24 mouse cellular contexts compared by ENCODE assay signal in the genomic region with DNA sequence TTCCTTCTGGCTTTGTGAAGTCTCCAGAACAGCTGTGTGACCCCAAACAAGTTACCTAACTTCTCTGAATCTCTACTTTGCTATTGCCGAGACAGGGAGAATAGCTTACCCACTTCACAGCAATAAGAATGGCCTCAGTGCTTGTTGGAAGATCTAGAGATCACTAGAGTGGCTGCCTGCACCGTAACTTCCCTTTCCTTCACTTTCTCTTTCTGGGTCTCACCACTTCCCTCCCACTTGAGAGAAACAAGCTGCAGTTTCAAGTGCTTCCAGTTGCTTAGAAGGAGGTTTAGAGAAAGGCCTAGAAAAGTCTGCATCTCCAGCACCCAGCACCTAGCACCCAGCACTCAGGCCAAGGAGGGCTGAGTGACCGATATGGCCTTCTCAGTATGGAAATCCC.
DNase-seq lines count a peak whose midpoint lies in the region; ATAC-seq and TF ChIP-seq lines count a peak whose summit lies in the region.
"Had no signal": no experiment of that assay in that cellular context is flagged by ENCODE, and none has a peak within 500 bp of the region (broad histone marks: within the 10 kb centered on the region; RNA-seq: fewer than 3 reads in every experiment).

No protein-coding gene starts in this region.

- peaks cover 31% of the 10 kb centered on the region for H3K27me3 ChIP-seq in megakaryocyte, embryonic 14.5 days (replicated peaks)
- H3K27me3 ChIP-seq in hindbrain, postnatal 0 days (ENCODE audit: insufficient read depth, low read length) = no peaks in the 10 kb centered on the region
- H3K27me3 ChIP-seq: CH12.LX; embryonic facial prominence, embryonic 12.5 days; forebrain, embryonic 13.5 days; forebrain, embryonic 15.5 days had no signal

- WGBS in hindbrain, postnatal 0 days = 77% methylated on average over 3 of the region's 3 CpGs

- H3K36me3 ChIP-seq in megakaryocyte, embryonic 14.5 days (replicated peaks; ENCODE audit: low read length) = no peaks in the 10 kb centered on the region
- H3K36me3 ChIP-seq in hindbrain, postnatal 0 days (ENCODE audit: insufficient read depth, low read length) = no peaks in the 10 kb centered on the region
- H3K36me3 ChIP-seq: embryonic facial prominence, embryonic 10.5 days; embryonic facial prominence, embryonic 12.5 days; forebrain, embryonic 15.5 days; G1E had no signal

- no peak for ATAC-seq in megakaryocyte, adult 5-6 weeks (ENCODE audit: poor library complexity, severe bottlenecking)
- peak; percentile 74 to 76 for ATAC-seq in hematopoietic stem cell, adult 5-6 weeks (replicated peaks in 1 of 2; ENCODE audit: insufficient read depth in 1 of 2, low FRiP score in 2 of 2, low TSS enrichment in 1 of 2, low read depth in 1 of 2, poor library complexity in 2 of 2, severe bottlenecking in 2 of 2)
- ATAC-seq in hindbrain, postnatal 0 days = no peak
- ATAC-seq: CD4-positive, CD25-positive, alpha-beta regulatory T cell, adult 4 months; forebrain, embryonic 13.5 days; forebrain, embryonic 15.5 days; forebrain, postnatal 0 days had no signal

- peak overlapping the region; percentile 59 for H3K4me3 ChIP-seq in megakaryocyte, embryonic 14.5 days (replicated peaks)
- H3K4me3 ChIP-seq in hindbrain, postnatal 0 days (ENCODE audit: low read length) = no peak overlapping the region
- H3K4me3 ChIP-seq: embryonic facial prominence, embryonic 10.5 days; embryonic facial prominence, embryonic 12.5 days; forebrain, embryonic 13.5 days; forebrain, embryonic 15.5 days had no signal

- H3K4me2 ChIP-seq in hindbrain, postnatal 0 days (ENCODE audit: low read depth, low read length) = no peak overlapping the region
- H3K4me2 ChIP-seq: embryonic facial prominence, embryonic 12.5 days; forebrain, embryonic 13.5 days; forebrain, embryonic 15.5 days had no signal

- no peak overlapping the region for H3K27ac ChIP-seq in hindbrain, postnatal 0 days
- H3K27ac ChIP-seq: embryonic facial prominence, embryonic 10.5 days; embryonic facial prominence, embryonic 12.5 days; forebrain, embryonic 13.5 days; forebrain, embryonic 15.5 days had no signal

- H3K9ac ChIP-seq in hindbrain, postnatal 0 days (replicated peaks; ENCODE audit: low read length) = no peak overlapping the region
- H3K9ac ChIP-seq: embryonic facial prominence, embryonic 12.5 days; forebrain, embryonic 13.5 days; forebrain, embryonic 15.5 days; forebrain, postnatal 0 days had no signal

- H3K9me3 ChIP-seq in megakaryocyte, embryonic 14.5 days = no peaks in the 10 kb centered on the region
- H3K9me3 ChIP-seq in hindbrain, postnatal 0 days (ENCODE audit: low read length) = no peaks in the 10 kb centered on the region
- H3K9me3 ChIP-seq: embryonic facial prominence, embryonic 10.5 days; embryonic facial prominence, embryonic 12.5 days; forebrain, embryonic 13.5 days; forebrain, embryonic 15.5 days had no signal

- peaks cover 10% of the 10 kb centered on the region for H3K4me1 ChIP-seq in megakaryocyte, embryonic 14.5 days
- no peaks in the 10 kb centered on the region for H3K4me1 ChIP-seq in hindbrain, postnatal 0 days (ENCODE audit: insufficient read depth, low read length)
- H3K4me1 ChIP-seq: embryonic facial prominence, embryonic 12.5 days; forebrain, embryonic 15.5 days had no signal

- peak; percentile 2 for DNase-seq in naive thymus-derived CD4-positive, alpha-beta T cell, adult 2 months (ENCODE audit: low read depth)
- DNase-seq in hindbrain, postnatal 0 days (ENCODE audit: low spot score) = no peak
- DNase-seq in spleen, adult 12 weeks (ENCODE audit: low spot score) = no peak
- DNase-seq: adrenal gland, adult 2 months; adrenal gland, postnatal 10 days; adrenal gland, postnatal 25 days; B cell, adult 2 months; cerebellum, adult 11 months; cerebellum, adult 18-20 months; cerebellum, adult 8-10 months; cerebellum, adult 9-11 months; cerebellum, postnatal 14 days; cerebellum, postnatal 36 days; forebrain, postnatal 0 days had no signal

- no peak for TF ChIP-seq CTCF in hindbrain, postnatal 0 days (IDR thresholded peaks at IDR 0.05; ENCODE audit: low read depth)

Comparison
In these comparisons a context has a peak if more than half of its experiments do, and no peak if none do; other contexts are left out.
1. ATAC-seq: peak in hematopoietic stem cell, adult 5-6 weeks (2 of 2); none in megakaryocyte, adult 5-6 weeks (single experiment) and hindbrain, postnatal 0 days (single experiment).